Mouse (Mus musculus) heart, postnatal 25 days (tissue): ENCODE measurements at regions not wholly inside any gene's neighbourhood (a gene's known extent, or its start where the extent isn't known, plus 50 kb on each side); places are given as distances from the start of the nearest gene placed in this dataset.

ENCODE experiments used
- DNase-seq: peaks from one replicate; pipeline ENCODE4 v3.0.0; 2022; ENCODE audit warnings: low spot score
- intact Hi-C: fragments of 180-260 bp; cut with DNase I; formaldehyde crosslinking; loops from one replicate; pipeline ENCODE4 v1.15.1; 2025

DNA sequence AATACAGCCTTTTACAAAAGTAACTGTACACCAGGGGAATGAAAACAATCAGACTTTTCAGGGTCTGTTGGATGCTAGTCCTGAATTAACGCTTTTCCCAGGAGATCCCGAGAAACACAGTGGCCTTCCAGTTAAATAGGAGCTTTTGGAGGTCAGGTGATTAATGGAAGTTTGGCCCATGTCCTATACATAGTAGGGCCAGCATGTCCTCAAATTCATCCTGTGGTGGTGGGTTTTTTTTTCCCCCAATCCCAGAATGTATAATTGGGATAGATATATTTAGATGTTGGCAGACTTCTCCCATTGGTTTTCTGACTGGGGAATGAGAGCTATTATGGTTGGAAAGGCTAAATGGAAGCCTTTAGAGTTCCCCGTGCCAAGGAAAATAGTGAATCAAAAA is 77.6 kb downstream of the Cd200 start:
- intact Hi-C loops, result loop anchor here (2.0 to 5.0 kb wide), 2 partner anchors 36 to 82 kb away; no protein-coding TSS in a partner anchor
- DNase-seq, result no peak

DNA sequence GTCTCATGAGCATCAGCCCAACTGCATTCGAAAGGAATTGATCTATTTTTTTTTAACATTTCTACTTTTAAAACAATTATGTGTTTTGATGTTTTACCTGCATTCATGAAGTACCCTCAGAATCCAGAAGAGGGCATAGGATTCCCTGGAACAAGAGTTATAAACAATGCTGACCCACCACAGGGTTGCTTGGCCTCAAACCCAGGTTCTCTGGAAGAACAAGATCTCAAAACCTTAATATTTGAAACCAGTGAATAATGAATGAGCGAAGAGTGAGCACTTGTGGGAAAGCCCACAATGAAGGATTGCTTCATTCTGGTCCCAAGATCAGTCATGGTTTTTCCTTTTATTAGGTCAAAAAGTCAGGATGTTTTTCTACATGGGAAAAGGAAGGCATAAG is 78.6 kb downstream of the Cd200 start:
- no peak for DNase-seq
- intact Hi-C loops, result loop anchor here (2.0 to 5.0 kb wide), 2 partner anchors 37 to 83 kb away; no protein-coding TSS in a partner anchor

DNA sequence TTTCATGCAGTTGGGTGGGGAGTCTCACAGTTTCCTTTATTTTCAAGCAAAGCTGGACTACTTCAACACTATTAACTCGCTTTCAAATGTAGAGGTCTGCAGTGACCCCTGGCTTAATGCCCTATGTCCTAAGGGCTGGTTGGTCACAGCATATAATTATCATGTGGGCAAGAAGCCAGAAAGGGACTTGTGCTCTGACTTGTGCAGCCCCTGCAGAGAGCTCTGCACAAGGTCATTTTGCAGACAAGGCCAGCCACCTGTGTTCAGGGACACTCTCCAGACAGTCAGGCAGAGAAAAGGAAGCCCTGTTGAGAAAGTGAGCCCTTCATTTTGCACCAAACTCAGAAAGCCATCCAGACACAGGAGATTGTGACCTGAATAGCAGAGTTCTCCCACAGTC is 79.1 kb downstream of the Cd200 start:
- intact Hi-C loops, result loop anchor here (2.0 to 5.0 kb wide), 4 partner anchors 38 to 133 kb away; no protein-coding TSS in a partner anchor
- no peak for DNase-seq

DNA sequence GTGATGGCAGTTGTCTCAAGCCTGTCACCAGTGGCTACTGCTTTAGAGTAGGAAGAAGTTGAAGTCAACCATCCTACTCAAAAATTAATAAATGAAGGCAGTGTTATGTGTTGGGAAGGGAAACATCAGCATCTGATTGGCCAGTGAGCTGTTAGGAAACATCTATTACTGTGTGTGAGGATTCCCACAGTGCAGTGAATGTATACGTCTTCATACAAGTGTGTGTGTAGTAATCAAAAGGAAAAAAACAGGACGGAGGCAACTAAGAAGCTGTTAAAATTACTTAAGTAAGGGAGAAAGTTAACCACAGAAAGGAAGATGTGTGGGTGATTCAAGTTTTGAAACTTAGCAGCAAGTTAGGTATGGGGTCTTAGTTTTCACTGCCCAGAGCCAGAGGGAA is 81.8 kb downstream of the Cd200 start:
- intact Hi-C loops, result no loop called here

DNA sequence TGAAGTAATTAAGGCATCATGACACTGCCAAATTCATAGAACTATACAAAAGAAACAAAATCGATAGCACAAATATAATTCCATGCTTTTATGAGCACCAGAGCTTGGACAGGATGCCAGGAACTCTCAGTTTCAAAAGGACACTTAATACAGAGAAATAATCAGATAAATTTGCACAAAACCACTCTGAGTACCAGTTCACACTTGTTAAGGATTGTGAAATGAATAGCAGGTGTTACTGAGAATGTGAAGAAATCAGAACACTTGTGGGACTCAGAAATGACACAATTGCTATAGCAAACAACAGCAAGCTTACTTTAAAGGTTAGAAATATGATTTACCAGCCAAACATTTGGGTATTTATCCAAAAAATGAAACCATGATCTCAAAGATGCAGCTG is 87.4 kb downstream of the Btla start:
- DNase-seq, result no peak
- intact Hi-C loops, result no loop called here

More for the DNA sequence above, 81.8 kb downstream of the Cd200 start:
- no peak for DNase-seq
